Mouse (Mus musculus) MEL (cell line): ENCODE results near the gene Col25a1. TPM values are rescaled to one million over a fixed set of nuclear protein-coding genes. Genes with fewer than 3 reads are reported as not detected.

ENCODE experiments used
- DNase-seq: peaks from one replicate; pipeline ENCODE4 v3.0.0; 2011; ENCODE audit warnings: low read depth, low spot score
- H3K27ac ChIP-seq: 2 replicates; pipeline ENCODE4 v1.5.1; 2012; ENCODE audit warnings: low read depth, mild to moderate bottlenecking, control low read depth, low read length, moderate library complexity; ENCODE audit not compliant: control insufficient read depth
- H3K27me3 ChIP-seq, 2 experiments: fragments of 150-350 bp in 1 of 2; sonication (generic) in 1 of 2; 2 replicates each; pipeline ENCODE4 v1.6.1; 2012; ENCODE audit warnings: low read length in 2 of 2, mild to moderate bottlenecking in 2 of 2, improper control_type of control experiment in 1 of 2, moderate library complexity in 1 of 2; ENCODE audit not compliant: insufficient read depth in 2 of 2, control insufficient read depth in 1 of 2
- H3K36me3 ChIP-seq, 2 experiments: 2 replicates each; pipeline ENCODE4 v1.6.1; 2012 to 2014; ENCODE audit warnings: low read length in 2 of 2, improper control_type of control experiment in 1 of 2, inconsistent platforms in 1 of 2, mild to moderate bottlenecking in 1 of 2; ENCODE audit not compliant: insufficient read depth in 2 of 2, control insufficient read depth in 1 of 2
- H3K4me1 ChIP-seq, 2 experiments: fragments of 150-350 bp in 1 of 2; sonication (generic) in 1 of 2; 2 replicates each; pipeline ENCODE4 v1.6.1; 2012; ENCODE audit warnings: low read length in 2 of 2, improper control_type of control experiment in 1 of 2, mild to moderate bottlenecking in 1 of 2; ENCODE audit not compliant: insufficient read depth in 2 of 2, control insufficient read depth in 1 of 2
- H3K4me3 ChIP-seq, 2 experiments: fragments of 150-350 bp in 1 of 2; sonication (generic) in 1 of 2; 2 replicates each; pipeline ENCODE4 v1.5.1; 2012; ENCODE audit warnings: low read depth in 2 of 2, low read length in 2 of 2, mild to moderate bottlenecking in 2 of 2, moderate library complexity in 2 of 2, control low read depth in 1 of 2, improper control_type of control experiment in 1 of 2; ENCODE audit not compliant: control insufficient read depth in 1 of 2, insufficient read depth in 1 of 2
- H3K79me2 ChIP-seq: 2 replicates; pipeline ENCODE4 v1.6.1; 2012; ENCODE audit warnings: mild to moderate bottlenecking, low read length, moderate library complexity; ENCODE audit not compliant: control insufficient read depth, poor library complexity, insufficient read depth
- H3K9ac ChIP-seq: 2 replicates; pipeline ENCODE4 v1.6.1; 2012; ENCODE audit warnings: low read depth, mild to moderate bottlenecking, control low read depth, low read length, moderate library complexity; ENCODE audit not compliant: control insufficient read depth, poor library complexity, severe bottlenecking
- H3K9me3 ChIP-seq: fragments of 150-350 bp; sonication (generic); replicated peaks from 2 replicates; pipeline ENCODE4 v1.6.1; 2012; ENCODE audit warnings: mild to moderate bottlenecking, low read length, improper control_type of control experiment, moderate library complexity; ENCODE audit not compliant: insufficient read depth
- BHLHE40 ChIP-seq: IDR thresholded peaks from 2 replicates; pipeline ENCODE4 v1.6.1; 2012; ENCODE audit warnings: low read depth, mild to moderate bottlenecking, inconsistent platforms, low read length, improper control_type of control experiment, borderline replicate concordance
- CHD1 ChIP-seq: IDR thresholded peaks from 2 replicates; pipeline ENCODE4 v1.6.1; 2012; ENCODE audit warnings: low read depth, mild to moderate bottlenecking, inconsistent platforms, low read length, improper control_type of control experiment
- CTCF ChIP-seq, 3 experiments: IDR thresholded peaks in 2 of 3; conservative IDR thresholded peaks in 1 of 3; 2 replicates each; pipeline ENCODE4 v1.5.1; 2011 to 2012; ENCODE audit warnings: low read length in 3 of 3, low read depth in 2 of 3, mild to moderate bottlenecking in 2 of 3, improper control_type of control experiment in 1 of 3, inconsistent platforms in 1 of 3, mixed read lengths in 1 of 3, moderate library complexity in 1 of 3; ENCODE audit not compliant: control insufficient read depth in 1 of 3, insufficient read depth in 1 of 3, poor library complexity in 1 of 3, severe bottlenecking in 1 of 3
- E2F4 ChIP-seq: IDR thresholded peaks from 2 replicates; pipeline ENCODE4 v1.6.1; 2011; ENCODE audit warnings: low read depth, low read length, improper control_type of control experiment, borderline replicate concordance
- ELF1 ChIP-seq: IDR thresholded peaks from 2 replicates; pipeline ENCODE4 v1.6.1; 2014; ENCODE audit warnings: low read depth, mild to moderate bottlenecking, inconsistent platforms, low read length, improper control_type of control experiment, moderate library complexity
- ETS1 ChIP-seq: IDR thresholded peaks from 2 replicates; pipeline ENCODE4 v1.6.1; 2012; ENCODE audit warnings: low read depth, mild to moderate bottlenecking, inconsistent platforms, low read length, improper control_type of control experiment, moderate library complexity
- GABPA ChIP-seq: IDR thresholded peaks from 2 replicates; pipeline ENCODE4 v1.6.1; 2012; ENCODE audit warnings: low read depth, mild to moderate bottlenecking, inconsistent platforms, low read length, improper control_type of control experiment, moderate library complexity
- HCFC1 ChIP-seq: IDR thresholded peaks from 2 replicates; pipeline ENCODE4 v1.6.1; 2012; ENCODE audit warnings: low read depth, mild to moderate bottlenecking, inconsistent platforms, low read length, improper control_type of control experiment, moderate library complexity
- MAX ChIP-seq: IDR thresholded peaks from 2 replicates; pipeline ENCODE4 v1.6.1; 2011; ENCODE audit warnings: low read length, improper control_type of control experiment
- MAZ ChIP-seq: IDR thresholded peaks from 2 replicates; pipeline ENCODE4 v1.6.1; 2012; ENCODE audit warnings: low read depth, mild to moderate bottlenecking, inconsistent platforms, low read length, improper control_type of control experiment
- MXI1 ChIP-seq: IDR thresholded peaks from 2 replicates; pipeline ENCODE4 v1.6.1; 2011; ENCODE audit warnings: mild to moderate bottlenecking, low read depth, low read length, improper control_type of control experiment
- MYB ChIP-seq: IDR thresholded peaks from 2 replicates; pipeline ENCODE4 v1.6.1; 2011; ENCODE audit warnings: mild to moderate bottlenecking, low read depth, low read length, improper control_type of control experiment
- NRF1 ChIP-seq: IDR thresholded peaks from 2 replicates; pipeline ENCODE4 v1.6.1; 2014; ENCODE audit warnings: low read depth, mild to moderate bottlenecking, inconsistent platforms, low read length, improper control_type of control experiment, moderate library complexity; ENCODE audit not compliant: poor library complexity, insufficient read depth, severe bottlenecking
- POLR2AphosphoS2 ChIP-seq: IDR thresholded peaks from 2 replicates; pipeline ENCODE4 v1.6.1; 2011; ENCODE audit warnings: low read length, improper control_type of control experiment
- POLR2AphosphoS5 ChIP-seq: IDR thresholded peaks from 2 replicates; pipeline ENCODE4 v1.6.1; 2012; ENCODE audit warnings: low read depth, borderline replicate concordance, mild to moderate bottlenecking, inconsistent platforms, low read length, moderate library complexity, mixed read lengths
- RAD21 ChIP-seq: IDR thresholded peaks from 2 replicates; pipeline ENCODE4 v1.6.1; 2011; ENCODE audit warnings: mild to moderate bottlenecking, low read depth, low read length, improper control_type of control experiment
- SIN3A ChIP-seq: IDR thresholded peaks from 2 replicates; pipeline ENCODE4 v1.6.1; 2012; ENCODE audit warnings: low read length, improper control_type of control experiment, inconsistent platforms
- SMC3 ChIP-seq: IDR thresholded peaks from 2 replicates; pipeline ENCODE4 v1.6.1; 2011; ENCODE audit warnings: low read depth, low read length, improper control_type of control experiment
- TAL1 ChIP-seq: IDR thresholded peaks from 2 replicates; pipeline ENCODE4 v1.6.1; 2012; ENCODE audit warnings: mild to moderate bottlenecking, inconsistent platforms, low read length, moderate library complexity, mixed read lengths
- TCF12 ChIP-seq: IDR thresholded peaks from 2 replicates; pipeline ENCODE4 v1.6.1; 2014; ENCODE audit warnings: low read depth, mild to moderate bottlenecking, inconsistent platforms, low read length, improper control_type of control experiment, moderate library complexity
- UBTF ChIP-seq: IDR thresholded peaks from 2 replicates; pipeline ENCODE4 v1.6.1; 2012; ENCODE audit warnings: low read depth, mild to moderate bottlenecking, inconsistent platforms, low read length, improper control_type of control experiment, moderate library complexity, borderline replicate concordance; ENCODE audit not compliant: insufficient read depth
- USF2 ChIP-seq, 2 experiments: IDR thresholded peaks; 2 replicates each; pipeline ENCODE4 v1.6.1; 2011 to 2012; ENCODE audit warnings: improper control_type of control experiment in 2 of 2, low read length in 2 of 2, borderline replicate concordance in 1 of 2, inconsistent platforms in 1 of 2, low read depth in 1 of 2, mild to moderate bottlenecking in 1 of 2; ENCODE audit not compliant: insufficient read depth in 1 of 2
- ZKSCAN1 ChIP-seq: IDR thresholded peaks from 2 replicates; pipeline ENCODE4 v1.6.1; 2012; ENCODE audit warnings: low read depth, mild to moderate bottlenecking, inconsistent platforms, low read length, improper control_type of control experiment, moderate library complexity
- ZMIZ1 ChIP-seq: IDR thresholded peaks from 2 replicates; pipeline ENCODE4 v1.6.1; 2012; ENCODE audit warnings: low read depth, mild to moderate bottlenecking, inconsistent platforms, low read length, improper control_type of control experiment, moderate library complexity
- polyA plus RNA-seq, 2 experiments: library from polyadenylated mRNA; stranded (reverse) in 1 of 2; unstranded in 1 of 2; fragments of >175 nt in 1 of 2; fragments of >200 nt in 1 of 2; gene quantifications; 2 replicates each; pipeline versions ENCODE4 v1.2.1 to v1.2.4; 2012; ENCODE audit warnings: low replicate concordance in 2 of 2, low read depth in 1 of 2; ENCODE audit not compliant: insufficient read length in 2 of 2, insufficient read depth in 1 of 2, missing spikeins in 1 of 2
- total RNA-seq: library from RNA; depleted of rRNA; stranded (reverse); fragments of 300-350 nt; gene quantifications from 2 replicates; pipeline ENCODE4 v1.2.3, GENCODE M21; 2012

Col25a1 gene
- total and polyA plus RNA-seq, 3 experiments: not detected

GRCm38 (mm10) chr3:130401560-130401852 is 270.2 kb downstream of the Col25a1 start:
- TF ChIP-seq ZMIZ1 (no peak), ELF1 (no peak), GABPA (no peak), SIN3A (no peak), CTCF (IDR thresholded peaks at IDR 0.05 in 2 of 3, conservative IDR thresholded peaks at IDR 0.05 in 1 of 3; ENCODE audit: control insufficient read depth in 1 of 3, insufficient read depth in 1 of 3, low read depth in 2 of 3, low read length in 3 of 3, poor library complexity in 1 of 3, severe bottlenecking in 1 of 3) (no peak), USF2 (IDR thresholded peaks at IDR 0.05; ENCODE audit: borderline replicate concordance in 1 of 2, insufficient read depth in 1 of 2, low read depth in 1 of 2, low read length in 2 of 2) (no peak), CHD1 (no peak), UBTF (no peak), ETS1 (no peak), MAZ (no peak), BHLHE40 (no peak), NRF1 (no peak)
- H3K4me3 ChIP-seq: no peak overlapping the region
- DNase-seq: no peak
- H3K36me3 ChIP-seq: no peaks in the 10 kb centered on the region
- H3K27ac ChIP-seq: no peak overlapping the region
- no peaks in the 10 kb centered on the region for H3K27me3 ChIP-seq
- no peaks in the 10 kb centered on the region for H3K4me1 ChIP-seq
- H3K9me3 ChIP-seq: no peaks in the 10 kb centered on the region
- no peak overlapping the region for H3K9ac ChIP-seq
- H3K79me2 ChIP-seq: no peaks in the 10 kb centered on the region

- TF ChIP-seq HCFC1 (no peak), POLR2AphosphoS5 (no peak), ZKSCAN1 (no peak), TCF12 (no peak), GABPA (no peak), ETS1 (no peak), MXI1 (no peak), POLR2AphosphoS2 (no peak), NRF1 (no peak), E2F4 (no peak), MYB (no peak), MAX (no peak), SMC3 (no peak), RAD21 (no peak), TAL1 (no peak), ZMIZ1 (no peak), MAZ (no peak)
- Histone ChIP-seq H3K27me3 (no peaks in the 10 kb centered on the region), H3K36me3 (no peaks in the 10 kb centered on the region), H3K9ac (no peak overlapping the region), H3K4me1 (no peaks in the 10 kb centered on the region), H3K9me3 (no peaks in the 10 kb centered on the region), H3K27ac (no peak overlapping the region), H3K4me3 (no peak overlapping the region), H3K79me2 (no peaks in the 10 kb centered on the region)
- DNase-seq: no peak
Measured at GRCm38 (mm10) chr3:130404525-130405409, 273.5 kb downstream of the Col25a1 start.
